Mouse (Mus musculus) heart, embryonic 16.5 days (tissue): Measurements from ENCODE around the gene Ppp2r5e. TPM values are rescaled to one million over a fixed set of nuclear protein-coding genes. Genes with fewer than 3 reads are reported as not detected.
A peak's percentile ranks its signal among the peaks of the same experiment; 100 is the strongest.

Source experiments
- ATAC-seq: fragments of 200-750 bp; cut with Nextera tagmentation; replicated peaks from 2 replicates; pipeline ENCODE4 v1.8.0; 2017; ENCODE audit warnings: moderate number of reproducible peaks; ENCODE audit not compliant: insufficient read depth, low FRiP score; ENCODE audit errors: extremely low read depth
- H3K27ac ChIP-seq: fragments of 300-500 bp; sonication (generic); 2 replicates; pipeline ENCODE4 v1.5.1; 2014; ENCODE audit warnings: mild to moderate bottlenecking, low read length, control low read depth, moderate library complexity
- H3K27me3 ChIP-seq: fragments of 300-500 bp; sonication (generic); 2 replicates; pipeline ENCODE4 v1.6.1; 2014; ENCODE audit warnings: low read length, mixed read lengths; ENCODE audit not compliant: control insufficient read depth, insufficient read depth
- H3K36me3 ChIP-seq: fragments of 300-500 bp; sonication (generic); 2 replicates; pipeline ENCODE4 v1.6.1; 2014; ENCODE audit not compliant: control insufficient read depth, insufficient read depth
- H3K4me1 ChIP-seq: fragments of 300-500 bp; sonication (generic); 2 replicates; pipeline ENCODE4 v1.6.1; 2014; ENCODE audit warnings: low read length, mixed read lengths; ENCODE audit not compliant: control insufficient read depth, insufficient read depth
- H3K4me2 ChIP-seq: fragments of 300-500 bp; sonication (generic); 2 replicates; pipeline ENCODE4 v1.6.1; 2014; ENCODE audit warnings: low read depth, mild to moderate bottlenecking, control low read depth, low read length
- H3K4me3 ChIP-seq: fragments of 300-500 bp; sonication (generic); 2 replicates; pipeline ENCODE4 v1.5.1; 2014; ENCODE audit warnings: mild to moderate bottlenecking, control low read depth, low read length
- H3K9ac ChIP-seq: fragments of 300-500 bp; sonication (generic); 2 replicates; pipeline ENCODE4 v1.6.1; 2014; ENCODE audit warnings: low read length, control low read depth
- H3K9me3 ChIP-seq: fragments of 300-500 bp; sonication (generic); replicated peaks from 2 replicates; pipeline ENCODE4 v1.6.1; 2016; ENCODE audit warnings: low read length; ENCODE audit not compliant: control insufficient read depth
- WGBS: fragments of 180-500 bp; shearing (Covaris S2); extraction: QIAGEN DNeasy Blood & Tissue Kit; methylation state at CpG from one replicate; pipeline ENCODE4 v1.1.7; 2014; 5-methylcytosine and 5-hydroxymethylcytosine counted together
- polyA plus RNA-seq: library from polyadenylated mRNA; unstranded; fragments of >200 nt; fragmentation: Nextera tagmentation; extraction: Ambion mirVana; gene quantifications from 2 replicates; pipeline ENCODE4 v1.2.1, GENCODE M21; 2015

Gene Ppp2r5e
- polyA plus RNA-seq, 1 experiment from 2014 or later, result 7.9 TPM

DNA sequence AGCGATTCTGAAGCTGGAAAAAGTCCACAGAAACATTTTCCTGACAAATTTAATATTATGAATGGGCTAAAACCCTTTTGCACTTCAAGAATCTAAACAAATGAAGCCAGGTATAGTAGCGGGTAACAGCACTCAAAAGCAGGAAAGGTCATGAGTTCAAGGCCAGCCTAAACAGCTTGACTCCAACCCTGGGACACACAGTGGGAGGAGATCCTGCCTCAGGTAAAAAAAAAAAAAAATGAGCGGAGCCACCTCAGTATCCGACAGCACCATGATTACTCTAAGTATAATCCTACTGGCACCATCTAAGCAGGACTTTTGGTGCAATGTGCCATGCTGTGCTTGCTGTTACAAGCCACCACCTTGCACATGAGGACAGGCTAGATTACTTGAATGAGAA is 2.2 kb downstream of the Ppp2r5e start:
- Histone ChIP-seq H3K4me3 (no peak overlapping the region), H3K27ac (no peak overlapping the region), H3K27me3 (no peaks in the 10 kb centered on the region), H3K4me2 (peak overlapping the region; percentile 34; the same call in 1 of the 2 replicates), H3K9ac (no peak overlapping the region), H3K4me1 (peaks cover 12% of the 10 kb centered on the region), H3K36me3 (peaks cover 16% of the 10 kb centered on the region), H3K9me3 (no peaks in the 10 kb centered on the region)
- ATAC-seq, result no peak
- WGBS, result 74% methylated on average over 4 of the region's 4 CpGs

DNA sequence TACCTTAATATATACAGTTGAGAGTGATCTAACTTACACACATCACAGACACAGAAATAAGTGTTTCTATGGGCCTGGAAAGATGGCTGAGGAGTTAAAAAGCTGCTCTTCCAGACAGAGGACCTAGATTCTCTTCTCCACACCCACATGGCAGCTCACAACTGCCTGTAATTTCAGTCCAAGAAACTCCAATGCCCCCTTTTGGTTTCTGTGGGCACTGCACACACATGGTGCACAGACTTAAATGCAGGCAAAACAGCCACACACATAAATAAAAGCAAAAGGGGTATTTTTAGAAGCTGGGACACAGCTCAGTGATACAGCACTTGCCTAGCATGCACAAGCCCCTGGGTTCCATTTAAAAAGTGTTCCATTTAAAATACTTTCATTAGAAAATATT is 8.5 kb downstream of the Ppp2r5e start:
- Histone ChIP-seq H3K36me3 (peaks cover 20% of the 10 kb centered on the region), H3K9ac (no peak overlapping the region), H3K4me3 (no peak overlapping the region), H3K27ac (no peak overlapping the region), H3K27me3 (no peaks in the 10 kb centered on the region), H3K4me1 (no peaks in the 10 kb centered on the region), H3K9me3 (no peaks in the 10 kb centered on the region), H3K4me2 (no peak overlapping the region)
- no peak for ATAC-seq

- 0 out of 2 replicates have a peak, but pooled peaks cover 4% of the 10 kb centered on the region for H3K4me1 ChIP-seq
- no peaks in the 10 kb centered on the region for H3K27me3 ChIP-seq
- WGBS, result 70% methylated on average over 3 of the region's 3 CpGs
- H3K4me3 ChIP-seq, result no peak overlapping the region
- no peaks in the 10 kb centered on the region for H3K9me3 ChIP-seq
- H3K27ac ChIP-seq, result no peak overlapping the region
- H3K36me3 ChIP-seq, result peaks cover 11% of the 10 kb centered on the region
- H3K4me2 ChIP-seq, result no peak overlapping the region
- no peak for ATAC-seq
- no peak overlapping the region for H3K9ac ChIP-seq
Measured at GRCm38 (mm10) chr12:75583776-75584175, 12.3 kb downstream of the Ppp2r5e start.

DNA sequence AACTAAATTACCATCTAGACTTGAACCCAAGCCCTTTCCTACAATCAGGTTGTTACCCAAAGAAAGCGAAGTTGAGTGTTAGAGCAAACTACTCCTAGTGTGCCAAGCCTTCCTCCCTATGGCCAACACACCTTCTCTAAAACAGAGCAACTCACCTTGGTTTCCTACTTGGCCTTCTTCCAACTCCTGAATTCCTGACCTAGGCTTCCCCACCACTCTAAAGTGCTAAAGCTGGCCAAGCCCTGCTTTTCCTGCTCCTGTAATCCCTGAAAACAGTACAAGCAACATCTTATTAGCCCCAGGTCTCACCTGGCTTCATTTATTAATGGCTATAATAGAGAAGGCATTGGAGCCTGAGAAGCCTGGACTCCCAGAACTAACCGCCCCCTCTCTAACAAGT is 17.0 kb downstream of the Ppp2r5e start:
- H3K36me3 ChIP-seq, result peaks cover 2% of the 10 kb centered on the region; the same call in 1 of the 2 replicates
- H3K4me2 ChIP-seq, result no peak overlapping the region
- no peaks in the 10 kb centered on the region for H3K27me3 ChIP-seq
- H3K9me3 ChIP-seq, result no peaks in the 10 kb centered on the region
- H3K9ac ChIP-seq, result no peak overlapping the region
- no peak overlapping the region for H3K4me3 ChIP-seq
- ATAC-seq, result no peak
- peaks cover 16% of the 10 kb centered on the region for H3K4me1 ChIP-seq
- no peak overlapping the region for H3K27ac ChIP-seq
- WGBS, result 78% methylated on average over 2 of the region's 2 CpGs

DNA sequence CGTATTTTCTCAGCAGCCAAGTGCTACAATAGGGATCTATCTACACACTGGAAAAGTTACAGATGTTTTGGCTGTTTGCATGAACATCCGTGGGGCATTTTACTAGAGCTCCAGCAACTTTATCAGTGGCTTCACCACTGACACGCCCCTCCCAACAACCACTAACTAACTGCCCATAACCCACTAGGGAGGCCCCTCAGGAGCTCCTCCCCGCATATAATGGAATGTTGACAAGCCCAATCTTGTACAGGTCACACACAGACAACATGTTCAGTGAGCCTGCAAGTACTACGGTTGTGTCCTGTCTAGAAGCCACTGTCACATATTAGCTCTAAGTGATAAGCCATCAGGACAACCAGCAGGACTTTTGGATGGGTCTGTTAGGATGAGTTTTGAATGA is 18.8 kb downstream of the Ppp2r5e start:
- peaks cover 2% of the 10 kb centered on the region; the same call in 1 of the 2 replicates for H3K36me3 ChIP-seq
- no peak overlapping the region for H3K9ac ChIP-seq
- H3K4me2 ChIP-seq, result no peak overlapping the region
- 49% methylated on average over 5 of the region's 5 CpGs for WGBS
- peaks cover 25% of the 10 kb centered on the region for H3K4me1 ChIP-seq
- no peak overlapping the region for H3K27ac ChIP-seq
- H3K4me3 ChIP-seq, result no peak overlapping the region
- no peaks in the 10 kb centered on the region for H3K9me3 ChIP-seq
- no peak for ATAC-seq
- H3K27me3 ChIP-seq, result no peaks in the 10 kb centered on the region

GRCm38 (mm10) chr12:75572271-75572670 is 23.8 kb downstream of the Ppp2r5e start:
- Histone ChIP-seq H3K9me3 (no peaks in the 10 kb centered on the region), H3K9ac (no peak overlapping the region), H3K4me3 (no peak overlapping the region), H3K27me3 (no peaks in the 10 kb centered on the region), H3K36me3 (no peaks in the 10 kb centered on the region), H3K4me2 (no peak overlapping the region), H3K4me1 (peaks cover 36% of the 10 kb centered on the region), H3K27ac (no peak overlapping the region)
- no peak for ATAC-seq
- 51% methylated on average over 4 of the region's 4 CpGs for WGBS

- Histone ChIP-seq H3K4me2 (no peak overlapping the region), H3K4me1 (peaks cover 42% of the 10 kb centered on the region), H3K4me3 (no peak overlapping the region), H3K36me3 (no peaks in the 10 kb centered on the region), H3K9ac (no peak overlapping the region), H3K27ac (no peak overlapping the region), H3K27me3 (no peaks in the 10 kb centered on the region), H3K9me3 (no peaks in the 10 kb centered on the region)
- no peak for ATAC-seq
- WGBS, result 76% methylated on average over 1 of the region's 1 CpGs
Measured at GRCm38 (mm10) chr12:75570138-75570537, 25.9 kb downstream of the Ppp2r5e start.

GRCm38 (mm10) chr12:75567745-75568144 is 28.3 kb downstream of the Ppp2r5e start:
- peak overlapping the region; percentile 77 for H3K27ac ChIP-seq
- no peaks in the 10 kb centered on the region for H3K9me3 ChIP-seq
- H3K9ac ChIP-seq, result no peak overlapping the region
- peak overlapping the region; percentile 29; the same call in 1 of the 2 replicates for H3K4me2 ChIP-seq
- WGBS, result 40% methylated on average over 5 of the region's 5 CpGs
- no peaks in the 10 kb centered on the region for H3K27me3 ChIP-seq
- H3K4me3 ChIP-seq, result no peak overlapping the region
- ATAC-seq, result no peak; the same call in 1 of the 2 replicates
- peaks cover 43% of the 10 kb centered on the region for H3K4me1 ChIP-seq
- H3K36me3 ChIP-seq, result no peaks in the 10 kb centered on the region

DNA sequence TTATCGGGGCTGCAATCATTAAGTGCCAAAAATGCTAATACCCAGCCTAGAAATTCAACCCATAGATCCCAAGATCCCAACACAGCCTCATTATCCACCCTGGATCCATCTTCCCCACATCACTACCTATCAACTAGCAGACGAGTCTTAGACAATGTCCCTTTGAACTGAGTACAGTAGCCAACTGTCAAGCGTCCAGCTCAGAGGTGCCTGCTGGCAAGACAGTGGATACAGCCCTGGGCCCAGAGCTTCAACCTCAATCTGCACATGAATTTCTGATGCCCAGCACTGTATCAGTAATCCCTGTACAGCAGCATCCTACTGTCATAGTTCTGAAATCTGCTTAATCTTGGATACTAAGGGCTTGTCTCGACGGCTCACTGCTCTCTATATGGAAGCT is 30.3 kb downstream of the Ppp2r5e start:
- no peak overlapping the region for H3K4me3 ChIP-seq
- H3K9ac ChIP-seq, result no peak overlapping the region
- no peak overlapping the region for H3K27ac ChIP-seq
- no peaks in the 10 kb centered on the region for H3K9me3 ChIP-seq
- WGBS, result 89% methylated on average over 5 of the region's 5 CpGs
- peaks cover 38% of the 10 kb centered on the region for H3K4me1 ChIP-seq
- H3K27me3 ChIP-seq, result no peaks in the 10 kb centered on the region
- ATAC-seq, result no peak
- no peaks in the 10 kb centered on the region for H3K36me3 ChIP-seq
- no peak overlapping the region for H3K4me2 ChIP-seq

- H3K9ac ChIP-seq, result no peak overlapping the region
- H3K27me3 ChIP-seq, result no peaks in the 10 kb centered on the region
- ATAC-seq, result no peak
- H3K27ac ChIP-seq, result no peak overlapping the region
- H3K4me3 ChIP-seq, result no peak overlapping the region
- no peak overlapping the region for H3K4me2 ChIP-seq
- no peaks in the 10 kb centered on the region for H3K36me3 ChIP-seq
- no peaks in the 10 kb centered on the region for H3K9me3 ChIP-seq
- peaks cover 44% of the 10 kb centered on the region for H3K4me1 ChIP-seq
- WGBS, result 76% methylated on average over 1 of the region's 1 CpGs
Measured at GRCm38 (mm10) chr12:75564498-75564897, 31.5 kb downstream of the Ppp2r5e start.
